ENCODE assay signal across 26 mouse cellular contexts in the genomic region with DNA sequence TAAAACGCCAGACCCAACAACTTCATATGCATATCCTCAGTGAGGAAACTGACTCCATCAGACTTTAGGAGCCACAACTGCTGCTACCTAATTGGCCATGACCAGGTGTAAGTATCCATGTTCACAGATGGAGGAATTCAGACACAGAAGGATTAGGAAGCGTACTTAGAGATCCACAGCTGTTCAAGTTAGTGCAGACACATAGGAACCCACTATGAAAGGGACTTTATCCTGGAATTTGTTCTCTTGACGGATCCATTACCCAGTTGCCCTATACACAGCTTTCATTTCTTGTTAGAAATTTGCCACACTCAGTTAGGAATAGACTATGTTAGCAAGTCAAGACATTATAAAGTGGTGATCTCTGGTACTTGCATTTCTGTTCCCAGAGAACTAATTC.
"Had no signal": no experiment of that assay in that cellular context is flagged by ENCODE, and none has a peak within 500 bp of the region (broad histone marks: within the 10 kb centered on the region; RNA-seq: fewer than 3 reads in every experiment).

No protein-coding gene starts in this region.

- H3K27ac ChIP-seq: gastrocnemius, adult 2 months; heart, embryonic 10.5 days; hindbrain, embryonic 10.5 days; hindbrain, embryonic 12.5 days; hindbrain, embryonic 14.5 days; intestine, embryonic 15.5 days; layer of hippocampus, adult 2 months; liver, embryonic 13.5 days; liver, embryonic 15.5 days had no signal

- H3K4me2 ChIP-seq: heart, embryonic 12.5 days; hindbrain, embryonic 12.5 days; hindbrain, embryonic 14.5 days; intestine, embryonic 15.5 days; liver, embryonic 11.5 days; liver, embryonic 13.5 days; liver, embryonic 15.5 days had no signal

- H3K4me1 ChIP-seq: heart, embryonic 10.5 days; heart, embryonic 12.5 days; hindbrain, embryonic 10.5 days; hindbrain, embryonic 12.5 days; intestine, embryonic 15.5 days; liver, embryonic 13.5 days; liver, embryonic 15.5 days had no signal

- H3K27me3 ChIP-seq: heart, embryonic 12.5 days; hindbrain, embryonic 12.5 days; intestine, embryonic 15.5 days; liver, embryonic 13.5 days; liver, embryonic 15.5 days had no signal

- H3K9ac ChIP-seq: heart, embryonic 12.5 days; hindbrain, embryonic 12.5 days; hindbrain, embryonic 14.5 days; intestine, embryonic 15.5 days; liver, embryonic 13.5 days; liver, embryonic 15.5 days had no signal

- H3K9me3 ChIP-seq: heart, embryonic 10.5 days; heart, embryonic 12.5 days; hindbrain, embryonic 10.5 days; hindbrain, embryonic 12.5 days; intestine, embryonic 15.5 days; liver, embryonic 13.5 days; liver, embryonic 15.5 days had no signal

- H3K4me3 ChIP-seq: gastrocnemius, adult 2 months; heart, embryonic 10.5 days; heart, embryonic 12.5 days; hindbrain, embryonic 10.5 days; hindbrain, embryonic 12.5 days; intestine, embryonic 15.5 days; layer of hippocampus, adult 2 months; liver, embryonic 13.5 days; liver, embryonic 15.5 days had no signal

- DNase-seq: gastrocnemius, adult 2 months; gastrocnemius, postnatal 10 days; gastrocnemius, postnatal 25 days; heart, adult 18-20 months; heart, postnatal 10 days; heart, postnatal 4 days; kidney, adult 18-20 months; kidney, adult 8-10 months; kidney, postnatal 10 days; kidney, postnatal 25 days; kidney, postnatal 4 days; left cerebral cortex, postnatal 4 days; liver; liver, embryonic 13.5 days had no signal

- ATAC-seq: hindbrain, embryonic 16.5 days; inflammation-experienced regulatory T-cells, adult 6 months; intestine, embryonic 15.5 days; intestine, postnatal 0 days had no signal

- H3K36me3 ChIP-seq: heart, embryonic 10.5 days; heart, embryonic 12.5 days; hindbrain, embryonic 10.5 days; hindbrain, embryonic 12.5 days; intestine, embryonic 15.5 days; liver, embryonic 13.5 days; liver, embryonic 15.5 days had no signal
